Mouse (Mus musculus) heart, embryonic 14.5 days (tissue): Measurements from ENCODE around the gene Mpig6b. TPM values are rescaled to one million over a fixed set of nuclear protein-coding genes. Genes with fewer than 3 reads are reported as not detected.

Source experiments
- ATAC-seq: fragments of 200-750 bp; cut with Nextera tagmentation; 2 replicates; pipeline ENCODE4 v1.8.0; 2017; ENCODE audit warnings: low read depth, moderate TSS enrichment; ENCODE audit not compliant: insufficient number of reproducible peaks, insufficient read depth, low FRiP score
- H3K27ac ChIP-seq, 2 experiments: fragments of 200-500 bp in 1 of 2; fragments of 300-500 bp in 1 of 2; sonication (generic) in 1 of 2; replicated peaks in 1 of 2; 2 replicates each; pipeline ENCODE4 v1.5.1; 2012 to 2014; ENCODE audit warnings: low read depth in 2 of 2, low read length in 2 of 2, control low read depth in 1 of 2, mild to moderate bottlenecking in 1 of 2, mixed read lengths in 1 of 2; ENCODE audit not compliant: control insufficient read depth in 1 of 2, insufficient read depth in 1 of 2
- H3K27me3 ChIP-seq: fragments of 300-500 bp; sonication (generic); 2 replicates; pipeline ENCODE4 v1.6.1; 2014; ENCODE audit warnings: mild to moderate bottlenecking, low read length, control low read depth; ENCODE audit not compliant: control insufficient read depth, insufficient read depth
- H3K36me3 ChIP-seq: fragments of 300-500 bp; sonication (generic); 2 replicates; pipeline ENCODE4 v1.6.1; 2014; ENCODE audit warnings: mild to moderate bottlenecking, control low read depth, low read length, mixed read lengths; ENCODE audit not compliant: control insufficient read depth, insufficient read depth
- H3K4me1 ChIP-seq, 2 experiments: fragments of 200-500 bp in 1 of 2; fragments of 300-500 bp in 1 of 2; sonication (generic) in 1 of 2; 2 replicates each; pipeline ENCODE4 v1.6.1; 2012 to 2014; ENCODE audit warnings: low read length in 2 of 2, control low read depth in 1 of 2, mixed read lengths in 1 of 2; ENCODE audit not compliant: control insufficient read depth in 2 of 2, insufficient read depth in 2 of 2
- H3K4me2 ChIP-seq: fragments of 300-500 bp; sonication (generic); 2 replicates; pipeline ENCODE4 v1.6.1; 2014; ENCODE audit warnings: mild to moderate bottlenecking, low read length
- H3K4me3 ChIP-seq, 2 experiments: fragments of 200-500 bp in 1 of 2; fragments of 300-500 bp in 1 of 2; sonication (generic) in 1 of 2; 2 replicates each; pipeline ENCODE4 v1.5.1; 2012 to 2014; ENCODE audit warnings: low read length in 2 of 2, mild to moderate bottlenecking in 2 of 2, control low read depth in 1 of 2, low read depth in 1 of 2, moderate library complexity in 1 of 2; ENCODE audit not compliant: control insufficient read depth in 1 of 2, insufficient read depth in 1 of 2
- H3K9ac ChIP-seq: fragments of 300-500 bp; sonication (generic); 2 replicates; pipeline ENCODE4 v1.6.1; 2014; ENCODE audit warnings: mild to moderate bottlenecking, low read length
- H3K9me3 ChIP-seq: fragments of 300-500 bp; sonication (generic); 2 replicates; pipeline ENCODE4 v1.6.1; 2016; ENCODE audit warnings: low read length, control low read depth; ENCODE audit not compliant: control insufficient read depth
- WGBS: fragments of 180-500 bp; shearing (Covaris S2); extraction: QIAGEN DNeasy Blood & Tissue Kit; methylation state at CpG from one replicate; pipeline ENCODE4 v1.1.7; 2014; 5-methylcytosine and 5-hydroxymethylcytosine counted together
- polyA plus RNA-seq: library from polyadenylated mRNA; unstranded; fragments of >200 nt; fragmentation: Nextera tagmentation; extraction: Ambion mirVana; gene quantifications from 2 replicates; pipeline ENCODE4 v1.2.1, GENCODE M21; 2014

Mpig6b gene
- polyA plus RNA-seq, 1 experiment from 2014 or later, result 0.54 TPM

DNA sequence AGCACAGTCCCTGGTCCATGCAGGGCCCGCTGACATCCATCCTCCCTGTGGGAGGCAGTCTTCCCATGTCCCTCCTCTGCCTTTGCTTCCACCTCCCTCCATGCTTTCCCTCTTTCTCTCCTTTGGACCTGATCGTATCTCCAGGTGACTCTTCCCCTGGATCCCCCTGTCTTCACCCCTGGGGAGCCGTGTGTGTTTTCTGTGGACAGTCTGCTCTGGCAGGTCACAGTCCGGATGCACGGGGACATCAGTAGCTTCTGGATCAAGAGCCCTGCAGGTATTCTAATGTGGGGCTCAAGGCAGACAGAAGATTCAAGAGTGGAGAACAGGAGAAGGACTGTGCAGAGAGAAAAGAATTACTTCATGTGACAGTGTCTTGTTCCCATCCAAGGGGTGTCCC lies 42.8 kb downstream of the Mpig6b start:
- no peak overlapping the region for H3K4me2 ChIP-seq
- no peak overlapping the region for H3K4me3 ChIP-seq
- no peaks in the 10 kb centered on the region for H3K9me3 ChIP-seq
- H3K4me1 ChIP-seq, result peaks cover 23 to 34% of the 10 kb centered on the region in 2 experiments
- no peaks in the 10 kb centered on the region for H3K27me3 ChIP-seq
- WGBS, result 78% methylated on average over 5 of the region's 5 CpGs
- no peak for ATAC-seq
- no peaks in the 10 kb centered on the region for H3K36me3 ChIP-seq
- 0 out of 2 replicates have a peak overlapping the region, but pooled peaks have one; percentile 5 for H3K9ac ChIP-seq
- H3K27ac ChIP-seq, result no peak overlapping the region

DNA sequence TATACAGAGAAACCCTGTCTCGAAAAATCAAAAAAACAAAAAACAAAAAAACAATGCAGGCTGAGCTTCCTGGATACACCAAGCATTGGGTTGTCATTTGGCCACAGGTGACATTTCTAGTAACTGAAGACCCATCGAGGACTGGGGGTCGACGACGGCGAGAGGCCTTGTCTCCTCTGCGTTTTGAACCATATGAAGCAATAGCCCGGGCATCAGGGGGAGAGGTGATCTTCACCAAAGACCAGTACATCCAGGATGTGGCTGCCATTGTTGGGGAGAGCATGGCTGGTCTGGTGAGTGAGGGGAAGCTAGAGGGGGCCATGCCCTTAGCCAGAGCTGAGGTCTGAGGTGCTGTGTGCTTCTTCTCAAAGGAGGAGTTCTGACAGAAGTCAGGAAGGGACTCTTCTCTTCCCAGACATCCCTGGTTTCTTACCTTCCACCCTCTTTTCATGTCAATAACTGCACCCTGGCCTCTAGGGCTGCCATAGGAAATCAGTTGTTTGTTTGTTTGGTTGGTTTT lies 43.4 kb downstream of the Mpig6b start:
- no peak overlapping the region for H3K9ac ChIP-seq
- no peak for ATAC-seq
- no peak overlapping the region for H3K4me3 ChIP-seq
- 88% methylated on average over 8 of the region's 8 CpGs for WGBS
- H3K27me3 ChIP-seq, result no peaks in the 10 kb centered on the region
- H3K9me3 ChIP-seq, result no peaks in the 10 kb centered on the region
- H3K27ac ChIP-seq, result peak overlapping the region; percentile 57 to 78
- H3K4me1 ChIP-seq, result peaks cover 23 to 30% of the 10 kb centered on the region in 2 experiments
- H3K36me3 ChIP-seq, result no peaks in the 10 kb centered on the region
- no peak overlapping the region for H3K4me2 ChIP-seq

DNA sequence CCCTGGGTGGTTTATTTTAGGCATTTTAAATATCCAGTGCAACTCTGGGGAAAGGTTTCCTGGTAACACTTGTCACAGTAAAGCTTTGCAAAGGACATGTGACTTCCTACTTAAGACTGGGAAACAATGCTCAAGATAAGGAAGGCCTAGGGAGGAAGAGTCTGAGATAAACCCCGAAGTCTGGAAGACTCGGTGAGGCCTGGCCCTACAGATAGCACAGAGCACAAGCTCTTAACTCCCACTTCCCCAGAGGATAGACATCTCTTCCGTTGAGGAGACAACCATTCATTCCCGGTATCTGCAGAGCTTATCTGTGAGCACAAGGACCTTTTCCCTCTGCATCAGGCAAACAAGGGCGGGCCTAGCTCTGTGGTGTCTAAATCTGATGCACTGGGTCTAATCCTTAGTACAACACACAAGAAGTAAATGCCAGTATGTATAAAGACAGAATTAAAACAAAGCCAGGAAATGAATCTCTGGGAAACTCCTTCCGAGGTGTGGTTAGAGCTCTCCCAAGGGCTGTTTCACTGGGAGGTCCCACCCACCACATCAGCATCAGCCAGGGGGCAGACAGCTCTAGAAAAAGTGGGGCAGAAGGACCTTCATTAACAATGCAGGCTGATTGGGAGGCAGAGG lies 44.0 kb downstream of the Mpig6b start:
- H3K27me3 ChIP-seq, result no peaks in the 10 kb centered on the region
- H3K36me3 ChIP-seq, result no peaks in the 10 kb centered on the region
- peak; percentile 78 for ATAC-seq
- H3K4me1 ChIP-seq, result peaks cover 19 to 25% of the 10 kb centered on the region in 2 experiments
- peak overlapping the region; percentile 73 to 78 for H3K27ac ChIP-seq
- H3K9me3 ChIP-seq, result no peaks in the 10 kb centered on the region
- peak overlapping the region; percentile 26 for H3K4me2 ChIP-seq
- no peak overlapping the region for H3K4me3 ChIP-seq
- H3K9ac ChIP-seq, result 0 out of 2 replicates have a peak overlapping the region, but pooled peaks have one; percentile 7
- 16% methylated on average over 6 of the region's 6 CpGs for WGBS

DNA sequence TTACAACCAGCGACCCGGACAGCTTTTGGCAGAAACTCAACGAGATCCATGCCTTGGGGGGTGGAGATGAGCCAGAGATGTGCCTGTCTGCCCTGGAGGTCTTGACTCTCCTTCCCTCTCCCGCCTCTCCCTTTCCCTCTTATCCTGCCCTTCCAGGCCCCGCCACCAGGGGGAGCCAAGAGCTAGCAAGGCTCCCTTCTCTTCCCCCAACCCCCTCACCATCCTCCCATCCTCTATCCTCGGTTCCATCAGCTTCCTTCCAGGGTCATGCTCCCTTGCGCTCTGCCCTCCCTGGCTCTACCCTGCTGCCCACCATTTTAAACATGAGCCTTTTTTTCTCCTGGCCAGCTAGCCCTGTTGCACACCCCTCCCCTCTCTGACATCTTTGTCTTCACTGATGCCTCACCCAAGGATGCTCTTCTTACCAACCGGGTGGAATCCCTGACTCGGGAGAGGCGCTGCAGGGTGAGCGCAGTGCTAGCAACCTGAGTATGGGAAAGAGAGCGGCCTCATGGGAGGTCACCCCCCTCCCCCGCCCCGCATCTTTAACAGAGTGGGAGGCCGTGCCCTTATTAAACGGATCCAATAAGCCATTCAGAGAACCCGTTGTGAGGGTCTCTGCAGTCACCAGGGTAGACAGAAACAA lies 44.7 kb downstream of the Mpig6b start:
- Histone ChIP-seq H3K4me3 (no peak overlapping the region), H3K36me3 (no peaks in the 10 kb centered on the region), H3K4me2 (peak overlapping the region; percentile 26), H3K9ac (no peak overlapping the region), H3K4me1 (peaks cover 23 to 31% of the 10 kb centered on the region in 2 experiments), H3K27ac (peak overlapping the region; percentile 63 to 78), H3K9me3 (no peaks in the 10 kb centered on the region), H3K27me3 (no peaks in the 10 kb centered on the region)
- WGBS, result 5% methylated on average over 17 of the region's 17 CpGs
- peak; percentile 16; the same call in 1 of the 2 replicates for ATAC-seq

DNA sequence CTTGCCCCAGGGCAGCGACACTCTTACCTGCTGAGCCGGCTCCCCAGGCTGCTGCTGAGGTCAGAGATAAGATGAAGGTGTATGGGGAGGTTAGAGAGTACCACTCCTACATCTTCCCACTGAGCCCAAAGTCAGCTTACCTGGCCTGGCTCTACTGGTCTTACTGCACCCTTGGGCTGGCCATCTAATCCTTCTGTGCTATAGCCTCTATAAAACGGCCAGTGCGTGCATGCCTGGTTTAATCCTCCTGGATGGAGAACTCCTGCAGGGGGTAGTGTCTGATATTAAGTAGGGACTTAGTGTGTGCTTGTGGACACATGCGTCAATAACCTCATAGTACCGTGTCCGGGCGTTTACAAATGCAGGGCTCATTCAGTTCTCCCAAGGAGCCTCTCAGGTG lies 45.4 kb downstream of the Mpig6b start:
- H3K9ac ChIP-seq, result no peak overlapping the region
- H3K4me1 ChIP-seq, result peaks cover 27 to 36% of the 10 kb centered on the region in 2 experiments
- H3K4me3 ChIP-seq, result no peak overlapping the region
- H3K4me2 ChIP-seq, result no peak overlapping the region
- 88% methylated on average over 8 of the region's 8 CpGs for WGBS
- no peaks in the 10 kb centered on the region for H3K9me3 ChIP-seq
- H3K27ac ChIP-seq, result no peak overlapping the region
- peaks cover 5% of the 10 kb centered on the region for H3K36me3 ChIP-seq
- ATAC-seq, result no peak
- no peaks in the 10 kb centered on the region for H3K27me3 ChIP-seq

DNA sequence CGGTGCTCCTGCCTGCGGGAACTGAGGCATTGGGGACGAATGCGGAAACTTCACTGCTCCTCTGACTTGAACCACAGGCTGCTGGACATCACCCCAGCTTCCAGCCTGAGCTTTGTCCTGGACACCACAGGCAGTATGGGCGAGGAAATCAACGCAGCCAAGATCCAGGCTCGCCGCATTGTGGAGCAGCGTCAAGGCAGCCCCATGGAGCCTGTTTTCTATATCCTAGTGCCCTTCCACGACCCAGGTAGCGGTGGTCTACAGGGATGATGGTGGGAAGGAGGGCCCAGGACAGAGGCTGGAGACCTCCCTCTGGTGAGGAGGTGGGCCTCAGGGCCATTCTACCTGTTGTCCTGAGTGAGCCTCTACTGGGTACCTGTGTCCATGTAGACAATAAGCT lies 46.1 kb downstream of the Mpig6b start:
- H3K27me3 ChIP-seq, result no peaks in the 10 kb centered on the region
- no peak overlapping the region for H3K4me3 ChIP-seq
- no peak overlapping the region for H3K9ac ChIP-seq
- WGBS, result 70% methylated on average over 11 of the region's 11 CpGs
- no peaks in the 10 kb centered on the region for H3K9me3 ChIP-seq
- H3K27ac ChIP-seq, result no peak overlapping the region
- no peak overlapping the region for H3K4me2 ChIP-seq
- peaks cover 27 to 36% of the 10 kb centered on the region in 2 experiments for H3K4me1 ChIP-seq
- no peak for ATAC-seq
- H3K36me3 ChIP-seq, result peaks cover 12% of the 10 kb centered on the region

DNA sequence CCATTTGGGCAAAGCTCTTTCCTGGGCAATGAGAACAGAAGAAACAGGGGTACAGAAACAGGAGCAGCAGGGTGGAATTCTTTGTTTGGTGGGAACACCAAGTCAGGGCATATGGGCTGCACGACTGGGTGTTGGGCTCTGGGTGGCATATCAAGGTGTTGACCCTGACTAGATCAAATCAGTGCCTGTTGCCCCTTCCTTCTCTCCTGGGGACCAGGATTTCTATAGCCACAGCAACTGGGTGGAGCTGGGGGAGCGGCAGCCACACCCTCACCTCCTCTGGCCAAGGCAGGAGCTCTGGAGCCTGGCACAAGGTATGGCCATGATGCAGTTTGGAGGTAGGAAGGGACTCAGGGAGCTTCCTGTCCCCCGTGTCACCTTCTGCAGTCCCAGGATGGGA lies 47.8 kb downstream of the Mpig6b start:
- ATAC-seq, result no peak
- 85% methylated on average over 3 of the region's 3 CpGs for WGBS

More for the DNA sequence above, 47.8 kb downstream of the Mpig6b start:
- peaks cover 17 to 20% of the 10 kb centered on the region in 2 experiments for H3K4me1 ChIP-seq
- H3K4me3 ChIP-seq, result no peak overlapping the region
- no peak overlapping the region for H3K27ac ChIP-seq
- peaks cover 29% of the 10 kb centered on the region for H3K36me3 ChIP-seq
- H3K9me3 ChIP-seq, result no peaks in the 10 kb centered on the region
- no peak overlapping the region for H3K9ac ChIP-seq
- H3K4me2 ChIP-seq, result no peak overlapping the region
- H3K27me3 ChIP-seq, result no peaks in the 10 kb centered on the region
